Mouse (Mus musculus) liver, embryonic 13.5 days (tissue): ENCODE results near the gene Muc5ac. TPM values are rescaled to one million over a fixed set of nuclear protein-coding genes. Genes with fewer than 3 reads are reported as not detected.
"Not testable (repeated sequence)": the region's sequence is repeated elsewhere in the genome, so short reads cannot be mapped to it uniquely, and the experiment has no call there.

ENCODE experiments used
- ATAC-seq: fragments of 200-750 bp; cut with Nextera tagmentation; 2 replicates; pipeline ENCODE4 v1.8.0; 2017; ENCODE audit warnings: low read depth, mild to moderate bottlenecking, moderate number of reproducible peaks, moderate library complexity
- DNase-seq: peaks from one replicate; pipeline ENCODE4 v3.0.0; 2022
- H3K27ac ChIP-seq: fragments of 300-500 bp; sonication (generic); 2 replicates; pipeline ENCODE4 v1.5.1; 2015; ENCODE audit warnings: moderate library complexity, mild to moderate bottlenecking, inconsistent platforms
- H3K27me3 ChIP-seq: fragments of 300-500 bp; sonication (generic); 2 replicates; pipeline ENCODE4 v1.6.1; 2015; ENCODE audit warnings: mild to moderate bottlenecking, inconsistent platforms
- H3K36me3 ChIP-seq: fragments of 300-500 bp; sonication (generic); 2 replicates; pipeline ENCODE4 v1.6.1; 2015; ENCODE audit warnings: mild to moderate bottlenecking, inconsistent platforms
- H3K4me1 ChIP-seq: fragments of 300-500 bp; sonication (generic); replicated peaks from 2 replicates; pipeline ENCODE4 v1.6.1; 2015; ENCODE audit warnings: inconsistent platforms
- H3K4me2 ChIP-seq: fragments of 300-500 bp; sonication (generic); 2 replicates; pipeline ENCODE4 v1.6.1; 2015; ENCODE audit warnings: inconsistent platforms, mild to moderate bottlenecking, moderate library complexity
- H3K4me3 ChIP-seq: fragments of 300-500 bp; sonication (generic); replicated peaks from 2 replicates; pipeline ENCODE4 v1.5.1; 2015; ENCODE audit warnings: mild to moderate bottlenecking, inconsistent platforms
- H3K9ac ChIP-seq: fragments of 300-500 bp; sonication (generic); 2 replicates; pipeline ENCODE4 v1.6.1; 2015; ENCODE audit warnings: mild to moderate bottlenecking, inconsistent platforms
- H3K9me3 ChIP-seq: fragments of 300-500 bp; sonication (generic); replicated peaks from 2 replicates; pipeline ENCODE4 v1.6.1; 2016; ENCODE audit warnings: inconsistent platforms
- WGBS: fragments of 180-500 bp; shearing (Covaris S2); methylation state at CpG from one replicate; pipeline ENCODE4 v1.1.7; 2015; ENCODE audit not compliant: insufficient replicate concordance; 5-methylcytosine and 5-hydroxymethylcytosine counted together
- polyA plus RNA-seq: library from polyadenylated mRNA; unstranded; fragments of >200 nt; fragmentation: Nextera tagmentation; extraction: Ambion mirVana; gene quantifications from 2 replicates; pipeline ENCODE4 v1.2.1, GENCODE M21; 2015

The Muc5ac gene
- polyA plus RNA-seq, 1 experiment from 2014 or later = not detected

GRCm38 (mm10) chr7:141803206-141803605 lies 14.4 kb downstream of the Muc5ac start:
- Histone ChIP-seq H3K9me3 (no peaks in the 10 kb centered on the region), H3K27me3 (no peaks in the 10 kb centered on the region), H3K36me3 (no peaks in the 10 kb centered on the region), H3K4me2 (no peak overlapping the region), H3K27ac (no peak overlapping the region), H3K9ac (no peak overlapping the region), H3K4me3 (no peak overlapping the region), H3K4me1 (no peaks in the 10 kb centered on the region)
- DNase-seq (no peak), ATAC-seq (no peak)
- WGBS = 68% methylated on average over 7 of the region's 7 CpGs

- Histone ChIP-seq H3K36me3 (no peaks in the 10 kb centered on the region), H3K9ac (no peak overlapping the region), H3K4me2 (no peak overlapping the region), H3K27me3 (no peaks in the 10 kb centered on the region), H3K9me3 (no peaks in the 10 kb centered on the region), H3K27ac (no peak overlapping the region), H3K4me3 (no peak overlapping the region), H3K4me1 (no peaks in the 10 kb centered on the region)
- no peak for ATAC-seq
- DNase-seq = no peak
- WGBS = 69% methylated on average over 7 of the region's 7 CpGs
These were observed 16.6 kb downstream of the Muc5ac start for GRCm38 (mm10) chr7:141805384-141805783.

GRCm38 (mm10) chr7:141807823-141808222 lies 19.1 kb downstream of the Muc5ac start:
- H3K27ac ChIP-seq = not testable (repeated sequence)

GRCm38 (mm10) chr7:141809933-141810332 lies 21.2 kb downstream of the Muc5ac start:
- not testable (repeated sequence) for H3K27me3 ChIP-seq, H3K4me3 ChIP-seq, H3K9me3 ChIP-seq, DNase-seq, H3K4me2 ChIP-seq, ATAC-seq, H3K36me3 ChIP-seq, H3K4me1 ChIP-seq, H3K27ac ChIP-seq, H3K9ac ChIP-seq
- WGBS = no CpG with 5 or more reads among the region's 4 CpGs

More at GRCm38 (mm10) chr7:141807823-141808222, 19.1 kb downstream of the Muc5ac start:
- not testable (repeated sequence) for H3K36me3 ChIP-seq, H3K4me3 ChIP-seq, H3K4me2 ChIP-seq, H3K9ac ChIP-seq, ATAC-seq, H3K27me3 ChIP-seq, DNase-seq, H3K9me3 ChIP-seq, H3K4me1 ChIP-seq
- no CpG with 5 or more reads among the region's 4 CpGs for WGBS

GRCm38 (mm10) chr7:141813321-141813720 lies 24.5 kb downstream of the Muc5ac start:
- H3K4me2 ChIP-seq = no peak overlapping the region
- no peak overlapping the region for H3K9ac ChIP-seq
- no peak for DNase-seq
- no peak overlapping the region for H3K27ac ChIP-seq
- no peak overlapping the region for H3K4me3 ChIP-seq
- no peaks in the 10 kb centered on the region for H3K36me3 ChIP-seq
- H3K4me1 ChIP-seq = no peaks in the 10 kb centered on the region
- 48% methylated on average over 4 of the region's 4 CpGs for WGBS
- 0 out of 2 replicates have a peak, but pooled peaks cover 1% of the 10 kb centered on the region for H3K27me3 ChIP-seq
- H3K9me3 ChIP-seq = no peaks in the 10 kb centered on the region
- no peak for ATAC-seq

- Histone ChIP-seq H3K9ac (no peak overlapping the region), H3K9me3 (no peaks in the 10 kb centered on the region), H3K4me1 (no peaks in the 10 kb centered on the region), H3K27me3 (peaks cover 5% of the 10 kb centered on the region; the same call in 1 of the 2 replicates), H3K36me3 (no peaks in the 10 kb centered on the region), H3K4me3 (no peak overlapping the region), H3K27ac (no peak overlapping the region), H3K4me2 (no peak overlapping the region)
- ATAC-seq (no peak), DNase-seq (no peak)
- 55% methylated on average over 4 of the region's 4 CpGs for WGBS
These were observed 26.6 kb downstream of the Muc5ac start for GRCm38 (mm10) chr7:141815361-141815760.

- Histone ChIP-seq H3K9me3 (no peaks in the 10 kb centered on the region), H3K4me1 (no peaks in the 10 kb centered on the region), H3K4me3 (no peak overlapping the region), H3K9ac (no peak overlapping the region), H3K4me2 (no peak overlapping the region), H3K36me3 (no peaks in the 10 kb centered on the region), H3K27ac (no peak overlapping the region), H3K27me3 (peaks cover 5% of the 10 kb centered on the region; the same call in 1 of the 2 replicates)
- WGBS = 60% methylated on average over 11 of the region's 11 CpGs
- ATAC-seq (no peak), DNase-seq (no peak)
These were observed 28.7 kb downstream of the Muc5ac start for GRCm38 (mm10) chr7:141817355-141818075.

- WGBS = 58% methylated on average over 3 of the region's 3 CpGs
- Histone ChIP-seq H3K4me3 (no peak overlapping the region), H3K9me3 (no peaks in the 10 kb centered on the region), H3K4me1 (no peaks in the 10 kb centered on the region), H3K27me3 (peaks cover 5% of the 10 kb centered on the region; the same call in 1 of the 2 replicates), H3K9ac (no peak overlapping the region), H3K4me2 (no peak overlapping the region), H3K27ac (no peak overlapping the region), H3K36me3 (no peaks in the 10 kb centered on the region)
- DNase-seq (no peak), ATAC-seq (no peak)
These were observed 29.5 kb downstream of the Muc5ac start for GRCm38 (mm10) chr7:141818267-141818666.

GRCm38 (mm10) chr7:141822582-141823261 lies 34.0 kb downstream of the Muc5ac start:
- no peak overlapping the region for H3K27ac ChIP-seq
- H3K36me3 ChIP-seq = no peaks in the 10 kb centered on the region
- 41% methylated on average over 4 of the region's 4 CpGs for WGBS
- H3K9me3 ChIP-seq = no peaks in the 10 kb centered on the region
- no peak overlapping the region for H3K4me2 ChIP-seq
- ATAC-seq (no peak), DNase-seq (no peak)
- no peaks in the 10 kb centered on the region for H3K4me1 ChIP-seq
- H3K27me3 ChIP-seq = peaks cover 13% of the 10 kb centered on the region
- H3K9ac ChIP-seq = no peak overlapping the region
- H3K4me3 ChIP-seq = no peak overlapping the region

GRCm38 (mm10) chr7:141823699-141824098 lies 34.9 kb downstream of the Muc5ac start:
- no peak for DNase-seq
- ATAC-seq = no peak
- 63% methylated on average over 6 of the region's 6 CpGs for WGBS

GRCm38 (mm10) chr7:141824398-141824797 lies 35.6 kb downstream of the Muc5ac start:
- Histone ChIP-seq H3K9me3 (no peaks in the 10 kb centered on the region), H3K4me3 (no peak overlapping the region), H3K4me2 (no peak overlapping the region), H3K9ac (no peak overlapping the region), H3K36me3 (no peaks in the 10 kb centered on the region), H3K4me1 (no peaks in the 10 kb centered on the region), H3K27me3 (peaks cover 9% of the 10 kb centered on the region), H3K27ac (no peak overlapping the region)
- ATAC-seq = no peak
- WGBS = 71% methylated on average over 9 of the region's 9 CpGs
- DNase-seq = no peak

More at GRCm38 (mm10) chr7:141823699-141824098, 34.9 kb downstream of the Muc5ac start:
- H3K4me1 ChIP-seq = no peaks in the 10 kb centered on the region
- no peak overlapping the region for H3K4me2 ChIP-seq
- no peak overlapping the region for H3K4me3 ChIP-seq
- no peak overlapping the region for H3K27ac ChIP-seq
- H3K27me3 ChIP-seq = peaks cover 9% of the 10 kb centered on the region
- no peaks in the 10 kb centered on the region for H3K9me3 ChIP-seq
- H3K9ac ChIP-seq = no peak overlapping the region
- no peaks in the 10 kb centered on the region for H3K36me3 ChIP-seq
